Mouse (Mus musculus): ENCODE results near the gene Trex1. TPM values are rescaled to one million over a fixed set of nuclear protein-coding genes. Genes with fewer than 3 reads are reported as not detected.
A peak's percentile ranks its signal among the peaks of the same experiment; 100 is the strongest.

Gene Trex1
- polyA plus RNA-seq, 1 experiment from 2014 or later = 7.1 TPM

- Histone ChIP-seq H3K27me3 (no peaks in the 10 kb centered on the region), H3K36me3 (peaks cover 15% of the 10 kb centered on the region; the same call in 1 of the 2 replicates), H3K9ac (replicated peaks) (no peak overlapping the region), H3K27ac (no peak overlapping the region), H3K4me2 (no peak overlapping the region), H3K9me3 (no peaks in the 10 kb centered on the region; the same call in 1 of the 2 replicates), H3K4me1 (replicated peaks) (no peaks in the 10 kb centered on the region), H3K4me3 (replicated peaks) (no peak overlapping the region)
- ATAC-seq (ENCODE audit: insufficient number of reproducible peaks, insufficient read depth, low FRiP score, low TSS enrichment, low read depth) = no peak
- WGBS = 88% methylated on average over 7 of the region's 7 CpGs
These were observed 28.5 kb downstream of the Trex1 start for GRCm38 (mm10) chr9:109031001-109031400.

- no peak overlapping the region for H3K27ac ChIP-seq
- WGBS = 64% methylated on average over 3 of the region's 3 CpGs
- ATAC-seq (ENCODE audit: insufficient number of reproducible peaks, insufficient read depth, low FRiP score, low TSS enrichment, low read depth) = no peak
These were observed 29.2 kb downstream of the Trex1 start for GRCm38 (mm10) chr9:109030312-109030711.

GRCm38 (mm10) chr9:109028919-109029318, 30.6 kb downstream of the Trex1 start:
- Histone ChIP-seq H3K4me3 (replicated peaks) (no peak overlapping the region), H3K9me3 (no peaks in the 10 kb centered on the region; the same call in 1 of the 2 replicates), H3K27ac (no peak overlapping the region), H3K36me3 (peaks cover 27% of the 10 kb centered on the region; the same call in 1 of the 2 replicates), H3K27me3 (no peaks in the 10 kb centered on the region), H3K9ac (replicated peaks) (no peak overlapping the region), H3K4me1 (replicated peaks) (no peaks in the 10 kb centered on the region), H3K4me2 (no peak overlapping the region)
- WGBS = 80% methylated on average over 5 of the region's 5 CpGs
- ATAC-seq (ENCODE audit: insufficient number of reproducible peaks, insufficient read depth, low FRiP score, low TSS enrichment, low read depth) = no peak

More at GRCm38 (mm10) chr9:109030312-109030711, 29.2 kb downstream of the Trex1 start:
- Histone ChIP-seq H3K9me3 (no peaks in the 10 kb centered on the region; the same call in 1 of the 2 replicates), H3K27me3 (no peaks in the 10 kb centered on the region), H3K36me3 (peaks cover 22% of the 10 kb centered on the region; the same call in 1 of the 2 replicates), H3K4me3 (replicated peaks) (no peak overlapping the region), H3K4me1 (replicated peaks) (no peaks in the 10 kb centered on the region), H3K4me2 (no peak overlapping the region), H3K9ac (replicated peaks) (no peak overlapping the region)

GRCm38 (mm10) chr9:109028421-109028820, 31.1 kb downstream of the Trex1 start:
- ATAC-seq (ENCODE audit: insufficient number of reproducible peaks, insufficient read depth, low FRiP score, low TSS enrichment, low read depth) = no peak
- Histone ChIP-seq H3K36me3 (peaks cover 28% of the 10 kb centered on the region), H3K27ac (no peak overlapping the region), H3K4me2 (no peak overlapping the region), H3K9me3 (no peaks in the 10 kb centered on the region; the same call in 1 of the 2 replicates), H3K4me3 (replicated peaks) (no peak overlapping the region), H3K9ac (replicated peaks) (no peak overlapping the region), H3K4me1 (replicated peaks) (no peaks in the 10 kb centered on the region), H3K27me3 (no peaks in the 10 kb centered on the region)
- WGBS = 87% methylated on average over 3 of the region's 3 CpGs

GRCm38 (mm10) chr9:109027521-109027920, 32.0 kb downstream of the Trex1 start:
- H3K4me1 ChIP-seq (replicated peaks) = no peaks in the 10 kb centered on the region
- no peak overlapping the region for H3K4me2 ChIP-seq
- H3K27ac ChIP-seq = no peak overlapping the region
- no peak overlapping the region for H3K9ac ChIP-seq (replicated peaks)
- peaks cover 34% of the 10 kb centered on the region for H3K36me3 ChIP-seq
- H3K4me3 ChIP-seq (replicated peaks) = no peak overlapping the region
- H3K9me3 ChIP-seq = no peaks in the 10 kb centered on the region
- no peaks in the 10 kb centered on the region for H3K27me3 ChIP-seq
- WGBS = 89% methylated on average over 8 of the region's 8 CpGs
- no peak for ATAC-seq (ENCODE audit: insufficient number of reproducible peaks, insufficient read depth, low FRiP score, low TSS enrichment, low read depth)

- Histone ChIP-seq H3K27ac (no peak overlapping the region), H3K4me3 (replicated peaks) (no peak overlapping the region), H3K4me2 (no peak overlapping the region), H3K36me3 (peaks cover 26% of the 10 kb centered on the region), H3K9me3 (no peaks in the 10 kb centered on the region), H3K4me1 (replicated peaks) (no peaks in the 10 kb centered on the region), H3K27me3 (no peaks in the 10 kb centered on the region), H3K9ac (replicated peaks) (no peak overlapping the region)
- no peak for ATAC-seq (ENCODE audit: insufficient number of reproducible peaks, insufficient read depth, low FRiP score, low TSS enrichment, low read depth)
- WGBS = 90% methylated on average over 17 of the region's 17 CpGs
These were observed 36.5 kb downstream of the Trex1 start for GRCm38 (mm10) chr9:109022866-109023685.

GRCm38 (mm10) chr9:109021428-109021827, 38.1 kb downstream of the Trex1 start:
- Histone ChIP-seq H3K4me1 (replicated peaks) (no peaks in the 10 kb centered on the region), H3K9me3 (no peaks in the 10 kb centered on the region), H3K27ac (no peak overlapping the region), H3K4me3 (replicated peaks) (no peak overlapping the region), H3K27me3 (no peaks in the 10 kb centered on the region), H3K4me2 (no peak overlapping the region), H3K36me3 (peaks cover 21% of the 10 kb centered on the region), H3K9ac (replicated peaks) (no peak overlapping the region)
- 90% methylated on average over 4 of the region's 4 CpGs for whole genome bisulfite sequencing
- ATAC-seq (ENCODE audit: insufficient number of reproducible peaks, insufficient read depth, low FRiP score, low TSS enrichment, low read depth) = no peak

GRCm38 (mm10) chr9:109016973-109017604, 42.4 kb downstream of the Trex1 start:
- Histone ChIP-seq H3K4me1 (replicated peaks) (no peaks in the 10 kb centered on the region), H3K27me3 (no peaks in the 10 kb centered on the region), H3K9ac (replicated peaks) (no peak overlapping the region), H3K27ac (no peak overlapping the region), H3K9me3 (no peaks in the 10 kb centered on the region), H3K36me3 (peaks cover 3% of the 10 kb centered on the region; the same call in 1 of the 2 replicates), H3K4me2 (no peak overlapping the region), H3K4me3 (replicated peaks) (no peak overlapping the region)
- 52% methylated on average over 11 of the region's 11 CpGs for WGBS
- ATAC-seq (ENCODE audit: insufficient number of reproducible peaks, insufficient read depth, low FRiP score, low TSS enrichment, low read depth) = no peak

GRCm38 (mm10) chr9:109015397-109015796, 44.1 kb downstream of the Trex1 start:
- 52% methylated on average over 8 of the region's 8 CpGs for WGBS
- no peaks in the 10 kb centered on the region for H3K9me3 ChIP-seq
- no peaks in the 10 kb centered on the region for H3K4me1 ChIP-seq (replicated peaks)
- H3K27me3 ChIP-seq = no peaks in the 10 kb centered on the region
- H3K4me2 ChIP-seq = no peak overlapping the region
- H3K27ac ChIP-seq = no peak overlapping the region
- H3K36me3 ChIP-seq = peaks cover 19% of the 10 kb centered on the region; the same call in 1 of the 2 replicates
- 0 out of 2 replicates have a peak overlapping the region, but pooled peaks have one; percentile 3 for H3K9ac ChIP-seq (replicated peaks)
- no peak for ATAC-seq (ENCODE audit: insufficient number of reproducible peaks, insufficient read depth, low FRiP score, low TSS enrichment, low read depth)
- no peak overlapping the region for H3K4me3 ChIP-seq (replicated peaks)

- Histone ChIP-seq H3K9ac (replicated peaks) (peak overlapping the region; percentile 44; the same call in 1 of the 2 replicates), H3K36me3 (peaks cover 27% of the 10 kb centered on the region; the same call in 1 of the 2 replicates), H3K27ac (no peak overlapping the region), H3K4me1 (replicated peaks) (peaks cover 13% of the 10 kb centered on the region), H3K4me3 (replicated peaks) (no peak overlapping the region), H3K9me3 (no peaks in the 10 kb centered on the region), H3K27me3 (no peaks in the 10 kb centered on the region), H3K4me2 (no peak overlapping the region)
- ATAC-seq (ENCODE audit: insufficient number of reproducible peaks, insufficient read depth, low FRiP score, low TSS enrichment, low read depth) = no peak
- 76% methylated on average over 14 of the region's 14 CpGs for WGBS
These were observed 49.2 kb downstream of the Trex1 start for GRCm38 (mm10) chr9:109010316-109010690.

- WGBS = 33% methylated on average over 17 of the region's 17 CpGs
- Histone ChIP-seq H3K4me1 (replicated peaks) (peaks cover 13% of the 10 kb centered on the region), H3K9ac (replicated peaks) (peak overlapping the region; percentile 44), H3K27ac (no peak overlapping the region), H3K27me3 (no peaks in the 10 kb centered on the region), H3K36me3 (peaks cover 27% of the 10 kb centered on the region; the same call in 1 of the 2 replicates), H3K9me3 (no peaks in the 10 kb centered on the region), H3K4me2 (no peak overlapping the region), H3K4me3 (replicated peaks) (no peak overlapping the region)
- ATAC-seq (ENCODE audit: insufficient number of reproducible peaks, insufficient read depth, low FRiP score, low TSS enrichment, low read depth) = peak; percentile 50
These were observed 49.8 kb downstream of the Trex1 start for GRCm38 (mm10) chr9:109009636-109010315.

Measured in limb, embryonic 12.5 days (tissue).